Mouse (Mus musculus): ENCODE measurements around the gene Pah. TPM values are rescaled to one million over a fixed set of nuclear protein-coding genes. Genes with fewer than 3 reads are reported as not detected.

Gene Pah
- total RNA-seq, 2 experiments from 2014 or later, result 1.5 to 1.8 TPM

DNA sequence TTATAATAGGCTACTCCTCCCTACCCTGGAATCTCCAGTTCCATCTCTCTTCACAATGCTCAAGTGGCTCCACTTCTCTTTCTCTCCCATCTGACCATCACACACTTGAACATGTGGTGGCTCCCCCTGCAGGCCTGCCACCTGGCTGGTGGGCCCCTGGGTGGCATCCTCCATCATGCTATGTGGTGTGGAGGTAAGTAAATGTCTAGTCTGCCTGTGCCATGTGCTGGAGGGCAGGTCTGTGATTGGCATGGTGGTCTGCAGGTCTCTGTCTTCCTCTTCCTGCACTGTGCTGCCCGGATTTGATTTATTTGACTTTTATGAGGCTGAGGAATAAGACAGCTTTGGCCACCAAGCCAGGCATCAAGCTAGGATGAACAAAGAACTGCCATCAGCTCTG is 103.6 kb downstream of the Pah start:
- intact Hi-C loops (cut with DNase I), result no loop called here
- no peak for DNase-seq (ENCODE audit: low spot score)

Other genes starting within 250 kb of the Pah start
- not detected for gene Ascl1, start 28.1 kb upstream of the Pah start, total RNA-seq (2021)